Mouse (Mus musculus) limb, embryonic 10.5 days (tissue): Measurements from ENCODE around the gene Kirrel2. TPM values are rescaled to one million over a fixed set of nuclear protein-coding genes. Genes with fewer than 3 reads are reported as not detected.

Source experiments
- DNase-seq: peaks from one replicate; pipeline ENCODE4 v3.0.0-alpha.2; 2017; ENCODE audit warnings: low spot score
- H3K27ac ChIP-seq: fragments of 300-500 bp; sonication (generic); 2 replicates; pipeline ENCODE4 v1.5.1; 2016; ENCODE audit warnings: mild to moderate bottlenecking
- H3K27me3 ChIP-seq: fragments of 300-500 bp; sonication (generic); 2 replicates; pipeline ENCODE4 v1.6.1; 2016; ENCODE audit warnings: low read depth, mild to moderate bottlenecking; ENCODE audit not compliant: poor library complexity, severe bottlenecking
- H3K36me3 ChIP-seq: fragments of 300-500 bp; sonication (generic); 2 replicates; pipeline ENCODE4 v1.6.1; 2016; ENCODE audit warnings: mild to moderate bottlenecking, moderate library complexity
- H3K4me1 ChIP-seq: fragments of 300-500 bp; sonication (generic); 2 replicates; pipeline ENCODE4 v1.6.1; 2016
- H3K4me3 ChIP-seq: fragments of 300-500 bp; sonication (generic); 2 replicates; pipeline ENCODE4 v1.5.1; 2016; ENCODE audit warnings: mild to moderate bottlenecking, moderate library complexity
- H3K9me3 ChIP-seq: fragments of 300-500 bp; sonication (generic); replicated peaks from 2 replicates; pipeline ENCODE4 v1.6.1; 2016; ENCODE audit warnings: mild to moderate bottlenecking
- WGBS: fragments of 180-500 bp; shearing (Covaris S2); methylation state at CpG from one replicate; pipeline ENCODE4 v1.1.7; 2016; 5-methylcytosine and 5-hydroxymethylcytosine counted together
- polyA plus RNA-seq: library from polyadenylated mRNA; unstranded; fragments of >200 nt; fragmentation: Nextera tagmentation; extraction: Ambion mirVana; gene quantifications from 2 replicates; pipeline ENCODE4 v1.2.1, GENCODE M21; 2016

Gene Kirrel2
- polyA plus RNA-seq, 1 experiment from 2014 or later, result not detected

GRCm38 (mm10) chr7:30421175-30421889 is 36.2 kb downstream of the Kirrel2 start, which contains the start of gene Nfkbid:
Nfkbid (plus strand) TSS chr7:30421732.
- H3K4me1 ChIP-seq, result peaks cover 22% of the 10 kb centered on the region
- H3K4me3 ChIP-seq, result peak within 1 kb of the TSS; percentile 70
- peaks cover 51% of the 10 kb centered on the region for H3K27me3 ChIP-seq
- peak within 1 kb of the TSS; percentile 54 for H3K27ac ChIP-seq
- peaks cover 8% of the 10 kb centered on the region for H3K36me3 ChIP-seq
- DNase-seq, result peak; percentile 42
- H3K9me3 ChIP-seq, result no peaks in the 10 kb centered on the region; the same call in 1 of the 2 replicates
- 12% methylated on average over 31 of the region's 31 CpGs for WGBS

- no peak overlapping the region for H3K27ac ChIP-seq
- WGBS, result 84% methylated on average over 3 of the region's 3 CpGs
- H3K4me3 ChIP-seq, result no peak overlapping the region
- peaks cover 6% of the 10 kb centered on the region for H3K36me3 ChIP-seq
- no peak for DNase-seq
- peaks cover 22% of the 10 kb centered on the region for H3K4me1 ChIP-seq
- H3K27me3 ChIP-seq, result peaks cover 51% of the 10 kb centered on the region
- no peaks in the 10 kb centered on the region; the same call in 1 of the 2 replicates for H3K9me3 ChIP-seq
These were observed 36.8 kb downstream of the Kirrel2 start for GRCm38 (mm10) chr7:30420673-30421072.

DNA sequence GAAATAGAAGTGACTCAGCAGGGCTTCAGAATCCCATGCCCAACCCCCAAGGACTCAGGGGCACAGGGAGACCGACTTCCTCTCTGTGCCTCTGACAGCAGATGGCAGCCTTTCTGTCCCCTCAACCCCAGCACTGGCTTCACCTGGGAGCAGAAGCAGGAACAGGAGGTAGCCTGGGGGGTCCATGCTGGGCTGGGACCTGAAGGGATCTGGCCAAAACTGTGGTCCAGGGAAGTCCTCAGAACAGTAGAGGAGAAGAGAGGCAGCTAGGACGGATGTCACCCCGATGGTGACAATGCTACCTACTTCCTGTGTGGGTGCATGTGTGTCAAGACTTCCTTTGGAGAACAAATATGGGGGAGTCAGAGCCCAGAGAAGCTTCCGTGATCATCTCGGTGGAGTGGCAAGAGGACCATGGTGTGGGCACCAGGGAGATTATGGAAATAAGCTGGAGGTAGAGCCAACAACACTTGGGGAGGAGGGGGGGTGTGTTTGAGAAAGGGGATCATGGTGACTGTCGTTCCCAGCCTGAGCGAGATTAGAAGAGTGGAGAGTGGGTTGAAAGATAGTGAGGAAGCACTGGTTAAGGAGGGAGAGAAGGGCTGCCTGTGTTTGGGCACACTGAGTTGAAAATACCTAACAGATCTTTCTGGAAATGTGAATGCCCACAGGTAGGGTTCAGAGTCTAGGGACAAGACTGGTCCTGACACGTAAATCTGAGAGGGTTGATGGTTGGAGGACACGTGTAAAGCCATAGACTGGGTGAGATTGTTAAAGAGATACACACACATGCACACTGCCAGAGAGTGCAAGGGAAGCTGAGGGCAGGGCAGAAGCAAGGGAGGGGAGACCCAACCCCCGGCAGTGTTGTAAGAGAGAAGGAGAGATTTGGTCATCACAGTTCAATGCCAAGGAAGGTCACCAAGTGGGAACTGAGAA is 37.7 kb downstream of the Kirrel2 start, which contains the start of gene Hcst:
Gene Hcst, minus strand, starts transcription at position 294 of the 939 bp plus-strand sequence.
- WGBS, result 77% methylated on average over 10 of the region's 10 CpGs
- Histone ChIP-seq H3K9me3 (no peaks in the 10 kb centered on the region; the same call in 1 of the 2 replicates), H3K4me1 (peaks cover 22% of the 10 kb centered on the region), H3K36me3 (no peaks in the 10 kb centered on the region), H3K27ac (no peak within 1 kb of the TSS), H3K4me3 (no peak within 1 kb of the TSS), H3K27me3 (peaks cover 51% of the 10 kb centered on the region)
- DNase-seq, result no peak

- H3K4me1 ChIP-seq, result peaks cover 17% of the 10 kb centered on the region
- no peak overlapping the region for H3K27ac ChIP-seq
- no peaks in the 10 kb centered on the region; the same call in 1 of the 2 replicates for H3K9me3 ChIP-seq
- peaks cover 36% of the 10 kb centered on the region for H3K27me3 ChIP-seq
- no peak for DNase-seq
- H3K36me3 ChIP-seq, result no peaks in the 10 kb centered on the region
- 71% methylated on average over 9 of the region's 9 CpGs for WGBS
- H3K4me3 ChIP-seq, result no peak overlapping the region
These were observed 39.6 kb downstream of the Kirrel2 start for GRCm38 (mm10) chr7:30417856-30418255.

- Histone ChIP-seq H3K36me3 (no peaks in the 10 kb centered on the region), H3K27me3 (no peaks in the 10 kb centered on the region)
- no peak for DNase-seq
These were observed 43.9 kb downstream of the Kirrel2 start, which contains the start of gene Tyrobp for GRCm38 (mm10) chr7:30413596-30413995. Tyrobp (plus strand) TSS chr7:30413760.

DNA sequence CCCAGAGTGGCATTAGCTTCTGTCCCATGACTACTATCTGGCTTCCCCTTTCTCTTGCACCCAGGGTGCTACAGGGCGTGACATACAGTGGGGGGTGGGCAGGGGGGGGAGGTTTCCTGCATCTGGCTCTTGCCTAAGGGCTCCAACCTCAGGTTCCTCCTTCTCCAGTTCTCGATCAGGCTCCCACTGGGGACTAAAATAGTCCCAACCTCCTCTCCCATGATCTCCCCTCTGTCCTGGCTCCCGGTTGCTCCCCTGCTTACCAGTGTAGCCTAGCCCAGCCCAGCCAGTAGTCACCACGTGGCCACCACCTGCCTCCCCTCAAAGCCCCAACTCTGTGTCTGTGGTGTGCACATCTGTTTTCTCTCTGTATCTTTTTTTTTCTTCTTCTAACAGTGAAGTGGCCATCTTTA is 44.7 kb downstream of the Kirrel2 start:
- H3K4me1 ChIP-seq, result no peaks in the 10 kb centered on the region
- H3K4me3 ChIP-seq, result no peak overlapping the region
- DNase-seq, result no peak
- 55% methylated on average over 4 of the region's 4 CpGs for WGBS
- H3K36me3 ChIP-seq, result no peaks in the 10 kb centered on the region
- H3K27ac ChIP-seq, result no peak overlapping the region
- H3K9me3 ChIP-seq, result no peaks in the 10 kb centered on the region
- H3K27me3 ChIP-seq, result no peaks in the 10 kb centered on the region

More at GRCm38 (mm10) chr7:30413596-30413995, 43.9 kb downstream of the Kirrel2 start, which contains the start of gene Tyrobp:
- no peaks in the 10 kb centered on the region for H3K9me3 ChIP-seq
- 81% methylated on average over 5 of the region's 5 CpGs for WGBS
- H3K4me1 ChIP-seq, result no peaks in the 10 kb centered on the region
- no peak within 1 kb of the TSS for H3K4me3 ChIP-seq
- H3K27ac ChIP-seq, result no peak within 1 kb of the TSS

GRCm38 (mm10) chr7:30411023-30411422 is 46.5 kb downstream of the Kirrel2 start:
- no peaks in the 10 kb centered on the region for H3K4me1 ChIP-seq
- H3K9me3 ChIP-seq, result no peaks in the 10 kb centered on the region
- no peak for DNase-seq
- H3K27ac ChIP-seq, result no peak overlapping the region
- H3K4me3 ChIP-seq, result no peak overlapping the region
- H3K36me3 ChIP-seq, result no peaks in the 10 kb centered on the region
- 78% methylated on average over 3 of the region's 3 CpGs for WGBS
- no peaks in the 10 kb centered on the region for H3K27me3 ChIP-seq

DNA sequence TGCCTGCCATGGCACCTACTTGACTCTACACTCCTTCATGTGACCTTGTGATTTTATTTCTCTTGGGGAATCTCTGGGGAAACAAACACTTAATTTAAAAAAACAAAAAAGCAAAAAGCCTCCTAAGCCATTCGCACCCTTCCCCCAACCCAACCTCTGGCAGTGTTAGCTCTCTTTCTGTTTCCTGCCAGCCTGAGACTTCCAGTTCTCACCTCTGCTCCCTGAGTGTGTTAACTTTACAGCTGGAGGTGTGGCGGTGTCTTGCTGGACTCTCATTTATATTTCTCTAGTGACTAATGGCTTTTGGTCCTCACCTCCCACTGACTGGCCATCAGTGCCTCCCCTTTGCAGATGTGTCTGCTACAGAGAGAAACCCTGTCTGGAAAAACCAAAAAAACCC is 47.7 kb downstream of the Kirrel2 start:
- Histone ChIP-seq H3K36me3 (no peaks in the 10 kb centered on the region), H3K4me3 (no peak overlapping the region), H3K4me1 (no peaks in the 10 kb centered on the region), H3K9me3 (no peaks in the 10 kb centered on the region), H3K27me3 (no peaks in the 10 kb centered on the region), H3K27ac (no peak overlapping the region)
- DNase-seq, result no peak
- WGBS, result 39% methylated on average over 2 of the region's 2 CpGs

GRCm38 (mm10) chr7:30408639-30409038 is 48.9 kb downstream of the Kirrel2 start:
- H3K27me3 ChIP-seq, result no peaks in the 10 kb centered on the region
- WGBS, result 88% methylated on average over 3 of the region's 3 CpGs
- H3K9me3 ChIP-seq, result no peaks in the 10 kb centered on the region
- H3K27ac ChIP-seq, result no peak overlapping the region
- H3K4me3 ChIP-seq, result no peak overlapping the region
- no peaks in the 10 kb centered on the region for H3K36me3 ChIP-seq
- H3K4me1 ChIP-seq, result no peaks in the 10 kb centered on the region
- DNase-seq, result no peak

- Histone ChIP-seq H3K27me3 (no peaks in the 10 kb centered on the region), H3K4me1 (no peaks in the 10 kb centered on the region), H3K27ac (no peak overlapping the region), H3K9me3 (no peaks in the 10 kb centered on the region), H3K4me3 (no peak overlapping the region), H3K36me3 (no peaks in the 10 kb centered on the region)
- DNase-seq, result no peak
- 79% methylated on average over 4 of the region's 4 CpGs for WGBS
These were observed 55.1 kb downstream of the Kirrel2 start for GRCm38 (mm10) chr7:30402343-30402742.

- H3K36me3 ChIP-seq, result no peaks in the 10 kb centered on the region
- H3K9me3 ChIP-seq, result no peaks in the 10 kb centered on the region
- DNase-seq, result no peak
- 70% methylated on average over 7 of the region's 7 CpGs for WGBS
- H3K4me1 ChIP-seq, result no peaks in the 10 kb centered on the region
- no peaks in the 10 kb centered on the region for H3K27me3 ChIP-seq
- no peak overlapping the region for H3K4me3 ChIP-seq
- no peak overlapping the region for H3K27ac ChIP-seq
These were observed 57.8 kb downstream of the Kirrel2 start for GRCm38 (mm10) chr7:30399671-30400070.
